Mouse (Mus musculus): Measurements from ENCODE around the gene Lhx9. TPM values are rescaled to one million over a fixed set of nuclear protein-coding genes. Genes with fewer than 3 reads are reported as not detected.

Gene Lhx9
- polyA plus RNA-seq, 1 experiment from 2014 or later: 108 TPM

- H3K4me1 ChIP-seq (ENCODE audit: control insufficient read depth, insufficient read depth, low read length): peaks cover under 1% of the 10 kb centered on the region; the same call in 1 of the 2 replicates
- ATAC-seq (ENCODE audit: insufficient number of reproducible peaks, low FRiP score, low TSS enrichment, low read depth) (no peak), DNase-seq (ENCODE audit: low spot score) (peak; percentile 62)
- no peaks in the 10 kb centered on the region for H3K9me3 ChIP-seq (ENCODE audit: control insufficient read depth, low read length)
- peaks cover 12% of the 10 kb centered on the region for H3K27me3 ChIP-seq (ENCODE audit: control insufficient read depth, insufficient read depth, low read length)
- peak overlapping the region; percentile 51 for H3K4me2 ChIP-seq (ENCODE audit: low read depth, severe bottlenecking)
- peak overlapping the region; percentile 96 for H3K27ac ChIP-seq (replicated peaks; ENCODE audit: low read depth, low read length)
- H3K4me3 ChIP-seq (ENCODE audit: low read depth, low read length): peak overlapping the region; percentile 80
- WGBS: under 1% methylated on average over 10 of the region's 10 CpGs
- peak overlapping the region; percentile 98 for H3K9ac ChIP-seq (ENCODE audit: low read length)
- no peaks in the 10 kb centered on the region for H3K36me3 ChIP-seq (ENCODE audit: control insufficient read depth, insufficient read depth, low read length)
Observed at GRCm38 (mm10) chr1:138842756-138843155, 5.6 kb downstream of the Lhx9 start.

GRCm38 (mm10) chr1:138842315-138842714 is 6.1 kb downstream of the Lhx9 start:
- Histone ChIP-seq H3K9ac (ENCODE audit: low read length) (peak overlapping the region; percentile 98), H3K27me3 (ENCODE audit: control insufficient read depth, insufficient read depth, low read length) (peaks cover 12% of the 10 kb centered on the region), H3K36me3 (ENCODE audit: control insufficient read depth, insufficient read depth, low read length) (no peaks in the 10 kb centered on the region), H3K4me3 (ENCODE audit: low read depth, low read length) (peak overlapping the region; percentile 80), H3K4me1 (ENCODE audit: control insufficient read depth, insufficient read depth, low read length) (no peaks in the 10 kb centered on the region; the same call in 1 of the 2 replicates), H3K27ac (replicated peaks; ENCODE audit: low read depth, low read length) (peak overlapping the region; percentile 96), H3K9me3 (ENCODE audit: control insufficient read depth, low read length) (no peaks in the 10 kb centered on the region), H3K4me2 (ENCODE audit: low read depth, severe bottlenecking) (peak overlapping the region; percentile 51)
- DNase-seq (ENCODE audit: low spot score) (peak; percentile 78), ATAC-seq (ENCODE audit: insufficient number of reproducible peaks, low FRiP score, low TSS enrichment, low read depth) (peak; percentile 23; the same call in 1 of the 2 replicates)
- 1% methylated on average over 8 of the region's 8 CpGs for WGBS

GRCm38 (mm10) chr1:138841306-138842095 is 6.9 kb downstream of the Lhx9 start:
- Histone ChIP-seq H3K4me1 (ENCODE audit: control insufficient read depth, insufficient read depth, low read length) (peaks cover 4% of the 10 kb centered on the region), H3K27me3 (ENCODE audit: control insufficient read depth, insufficient read depth, low read length) (peaks cover 13% of the 10 kb centered on the region; the same call in 1 of the 2 replicates), H3K9me3 (ENCODE audit: control insufficient read depth, low read length) (no peaks in the 10 kb centered on the region), H3K4me3 (ENCODE audit: low read depth, low read length) (peak overlapping the region; percentile 80), H3K9ac (ENCODE audit: low read length) (peak overlapping the region; percentile 98), H3K36me3 (ENCODE audit: control insufficient read depth, insufficient read depth, low read length) (no peaks in the 10 kb centered on the region), H3K27ac (replicated peaks; ENCODE audit: low read depth, low read length) (peak overlapping the region; percentile 96), H3K4me2 (ENCODE audit: low read depth, severe bottlenecking) (peak overlapping the region; percentile 51)
- 2% methylated on average over 54 of the region's 54 CpGs for WGBS
- DNase-seq (ENCODE audit: low spot score): peak; percentile 80
- no peak for ATAC-seq (ENCODE audit: insufficient number of reproducible peaks, low FRiP score, low TSS enrichment, low read depth)

- Histone ChIP-seq H3K4me3 (ENCODE audit: low read depth, low read length) (peak overlapping the region; percentile 80), H3K4me1 (ENCODE audit: control insufficient read depth, insufficient read depth, low read length) (peaks cover 10% of the 10 kb centered on the region), H3K4me2 (ENCODE audit: low read depth, severe bottlenecking) (peak overlapping the region; percentile 51), H3K27ac (replicated peaks; ENCODE audit: low read depth, low read length) (peak overlapping the region; percentile 96), H3K27me3 (ENCODE audit: control insufficient read depth, insufficient read depth, low read length) (peaks cover 9% of the 10 kb centered on the region; the same call in 1 of the 2 replicates), H3K9me3 (ENCODE audit: control insufficient read depth, low read length) (no peaks in the 10 kb centered on the region), H3K36me3 (ENCODE audit: control insufficient read depth, insufficient read depth, low read length) (no peaks in the 10 kb centered on the region), H3K9ac (ENCODE audit: low read length) (peak overlapping the region; percentile 98)
- ATAC-seq (ENCODE audit: insufficient number of reproducible peaks, low FRiP score, low TSS enrichment, low read depth) (no peak), DNase-seq (ENCODE audit: low spot score) (peak; percentile 59)
- WGBS: 3% methylated on average over 25 of the region's 25 CpGs
Observed at GRCm38 (mm10) chr1:138840440-138841305, 7.7 kb downstream of the Lhx9 start.

GRCm38 (mm10) chr1:138839809-138840430 is 8.5 kb downstream of the Lhx9 start:
- Histone ChIP-seq H3K4me2 (ENCODE audit: low read depth, severe bottlenecking) (peak overlapping the region; percentile 51), H3K9me3 (ENCODE audit: control insufficient read depth, low read length) (no peaks in the 10 kb centered on the region), H3K27ac (replicated peaks; ENCODE audit: low read depth, low read length) (peak overlapping the region; percentile 96), H3K9ac (ENCODE audit: low read length) (peak overlapping the region; percentile 98), H3K36me3 (ENCODE audit: control insufficient read depth, insufficient read depth, low read length) (no peaks in the 10 kb centered on the region), H3K4me1 (ENCODE audit: control insufficient read depth, insufficient read depth, low read length) (peaks cover 10% of the 10 kb centered on the region), H3K27me3 (ENCODE audit: control insufficient read depth, insufficient read depth, low read length) (peaks cover 3% of the 10 kb centered on the region; the same call in 1 of the 2 replicates), H3K4me3 (ENCODE audit: low read depth, low read length) (peak overlapping the region; percentile 80)
- peak; percentile 68 for DNase-seq (ENCODE audit: low spot score)
- 3% methylated on average over 16 of the region's 16 CpGs for WGBS
- ATAC-seq (ENCODE audit: insufficient number of reproducible peaks, low FRiP score, low TSS enrichment, low read depth): no peak

GRCm38 (mm10) chr1:138839291-138839690 is 9.1 kb downstream of the Lhx9 start:
- H3K4me3 ChIP-seq (ENCODE audit: low read depth, low read length): peak overlapping the region; percentile 80
- peak overlapping the region; percentile 96; the same call in 1 of the 2 replicates for H3K27ac ChIP-seq (replicated peaks; ENCODE audit: low read depth, low read length)
- peak; percentile 36 for DNase-seq (ENCODE audit: low spot score)
- no peaks in the 10 kb centered on the region for H3K9me3 ChIP-seq (ENCODE audit: control insufficient read depth, low read length)
- peak overlapping the region; percentile 51 for H3K4me2 ChIP-seq (ENCODE audit: low read depth, severe bottlenecking)
- H3K9ac ChIP-seq (ENCODE audit: low read length): peak overlapping the region; percentile 98
- no peak for ATAC-seq (ENCODE audit: insufficient number of reproducible peaks, low FRiP score, low TSS enrichment, low read depth)
- no peaks in the 10 kb centered on the region for H3K36me3 ChIP-seq (ENCODE audit: control insufficient read depth, insufficient read depth, low read length)
- H3K4me1 ChIP-seq (ENCODE audit: control insufficient read depth, insufficient read depth, low read length): peaks cover 12% of the 10 kb centered on the region
- WGBS: 16% methylated on average over 2 of the region's 2 CpGs
- H3K27me3 ChIP-seq (ENCODE audit: control insufficient read depth, insufficient read depth, low read length): peaks cover 3% of the 10 kb centered on the region; the same call in 1 of the 2 replicates

GRCm38 (mm10) chr1:138837786-138838743 is 10.3 kb downstream of the Lhx9 start:
- peak overlapping the region; percentile 96 for H3K27ac ChIP-seq (replicated peaks; ENCODE audit: low read depth, low read length)
- no peaks in the 10 kb centered on the region for H3K9me3 ChIP-seq (ENCODE audit: control insufficient read depth, low read length)
- peaks cover 3% of the 10 kb centered on the region; the same call in 1 of the 2 replicates for H3K27me3 ChIP-seq (ENCODE audit: control insufficient read depth, insufficient read depth, low read length)
- peaks cover 12% of the 10 kb centered on the region for H3K4me1 ChIP-seq (ENCODE audit: control insufficient read depth, insufficient read depth, low read length)
- peak overlapping the region; percentile 58 for H3K9ac ChIP-seq (ENCODE audit: low read length)
- H3K4me3 ChIP-seq (ENCODE audit: low read depth, low read length): peak overlapping the region; percentile 80
- ATAC-seq (ENCODE audit: insufficient number of reproducible peaks, low FRiP score, low TSS enrichment, low read depth) (peak; percentile 48), DNase-seq (ENCODE audit: low spot score) (peak; percentile 78)
- peak overlapping the region; percentile 51 for H3K4me2 ChIP-seq (ENCODE audit: low read depth, severe bottlenecking)
- H3K36me3 ChIP-seq (ENCODE audit: control insufficient read depth, insufficient read depth, low read length): no peaks in the 10 kb centered on the region
- WGBS: 9% methylated on average over 27 of the region's 27 CpGs

Data from limb, embryonic 11.5 days (tissue).